Mouse (Mus musculus): ENCODE measurements around the gene Tbc1d1.

DNA sequence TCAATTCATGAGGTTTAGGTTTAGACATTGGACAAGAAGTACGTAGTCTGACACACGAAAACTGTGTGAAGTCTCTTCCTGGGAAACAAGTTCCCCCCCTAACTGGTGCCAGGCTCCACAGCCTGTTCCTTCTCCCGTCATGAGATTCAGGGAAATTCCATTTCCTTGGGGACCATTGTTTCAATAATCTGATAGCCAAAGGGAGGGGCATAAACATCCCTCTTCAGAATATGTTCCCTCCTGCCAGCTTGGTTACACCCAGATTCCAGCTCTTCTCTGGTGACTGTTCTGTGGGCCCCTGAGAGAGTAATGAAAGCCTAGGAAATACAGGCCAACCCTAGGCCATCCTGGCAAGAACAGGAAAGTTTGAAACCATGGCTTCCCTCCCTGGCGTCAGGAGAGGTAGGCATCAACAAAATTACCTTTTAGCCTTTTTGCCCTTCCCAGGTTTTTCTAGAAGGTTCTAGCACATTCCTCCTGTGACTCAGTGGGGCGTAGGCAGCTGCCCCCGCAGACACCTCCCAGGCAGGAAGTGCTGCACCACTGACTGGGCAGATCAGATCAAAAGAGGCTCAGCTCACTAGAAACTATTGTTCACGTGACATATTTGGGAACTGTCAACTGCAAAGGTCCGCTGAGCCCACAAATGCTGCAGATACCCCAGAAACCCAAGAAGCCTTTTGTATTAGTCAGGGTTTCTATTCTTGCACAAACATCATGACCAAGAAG lies 204.2 kb downstream of the Tbc1d1 start:
- no peak for TF ChIP-seq MXI1 (IDR thresholded peaks at IDR 0.05; ENCODE audit: low read depth, low read length)
- TF ChIP-seq MEF2A (IDR thresholded peaks at IDR 0.05; ENCODE audit: borderline replicate concordance, low read depth, low read length) = no peak
